Mouse (Mus musculus) layer of hippocampus, adult 18-20 months (tissue): ENCODE data around the gene Acot13. TPM values are rescaled to one million over a fixed set of nuclear protein-coding genes. Genes with fewer than 3 reads are reported as not detected.
"Not testable (repeated sequence)": the region's sequence is repeated elsewhere in the genome, so short reads cannot be mapped to it uniquely, and the experiment has no call there.

Experiments
- DNase-seq, 2 experiments: peaks; one replicate each; pipeline ENCODE4 v3.0.0; 2022; ENCODE audit warnings: low spot score in 2 of 2
- long read RNA-seq: library from polyadenylated mRNA; stranded (forward); transcript quantifications from one replicate; pipeline ENCODE4 v2.0.0, GENCODE M21; 2021
- total RNA-seq, 2 experiments: library from RNA; stranded (reverse); gene quantifications; 2 replicates each; pipeline ENCODE4 v1.2.3; 2021

Gene Acot13
- total RNA-seq, result 100 to 1,000 TPM; 119 to 124 TPM
- long read RNA-seq, transcript Acot13-201 (3 exons, 721 nt), result major isoform, 47 of 76 reads
- long read RNA-seq, partial matches to known transcripts, result 28 of 76 reads
- long read RNA-seq, other reads (novel, unspliced or antisense), result 1 of 76 reads

DNA sequence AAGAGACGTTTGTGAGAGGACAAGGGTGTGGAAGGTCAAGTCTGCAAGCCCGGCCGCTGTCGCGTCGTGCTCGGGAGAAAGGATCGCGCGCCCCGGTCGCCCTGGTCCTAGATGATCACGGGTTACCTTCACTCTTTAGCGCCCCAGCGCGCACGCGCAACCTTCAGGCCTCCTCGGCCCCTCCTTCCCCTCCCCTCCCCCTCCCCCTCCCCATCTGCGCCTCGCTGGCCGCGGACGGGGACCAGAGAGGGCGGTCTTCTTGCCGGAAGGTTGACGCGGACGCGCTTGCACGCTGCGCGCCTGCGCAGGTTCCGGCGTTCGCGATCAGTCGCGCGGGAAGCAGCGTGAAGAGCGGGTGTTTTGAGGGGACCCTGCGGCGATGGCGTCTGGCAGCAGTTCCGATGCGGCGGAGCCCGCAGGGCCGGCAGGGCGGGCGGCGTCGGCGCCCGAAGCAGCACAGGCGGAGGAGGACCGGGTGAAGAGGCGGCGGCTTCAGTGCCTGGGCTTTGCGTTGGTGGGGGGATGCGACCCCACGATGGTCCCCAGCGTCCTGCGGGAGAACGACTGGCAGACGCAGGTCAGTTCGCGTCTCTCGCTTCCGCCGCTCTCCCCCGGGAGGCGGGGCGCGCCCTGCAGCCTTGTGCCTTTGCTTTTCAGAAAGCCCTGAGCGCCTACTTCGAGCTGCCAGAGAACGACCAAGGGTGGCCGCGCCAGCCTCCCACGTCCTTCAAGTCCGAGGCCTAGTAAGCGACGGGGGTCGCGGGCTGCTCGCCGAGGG lies at the start of gene Acot13, which contains the start of gene Tdp2:
Gene Acot13 (minus strand): TSS at position 188 of the 778 bp plus-strand sequence.
Gene Tdp2 (plus strand): TSS at position 327 of the 778 bp plus-strand sequence.
- DNase-seq, result peak; percentile 92 to 93

- no peak for DNase-seq
Observed at GRCm38 (mm10) chr13:24880704-24881103, 49.4 kb upstream of the Acot13 start.

- no peak for DNase-seq
Observed at GRCm38 (mm10) chr13:24880208-24880607, 48.9 kb upstream of the Acot13 start.

GRCm38 (mm10) chr13:24879359-24880040 lies 48.2 kb upstream of the Acot13 start:
- no peak for DNase-seq

- DNase-seq, result no peak
Observed at GRCm38 (mm10) chr13:24868233-24868632, 36.9 kb upstream of the Acot13 start.

GRCm38 (mm10) chr13:24867789-24868188 lies 36.4 kb upstream of the Acot13 start:
- DNase-seq, result no peak

DNA sequence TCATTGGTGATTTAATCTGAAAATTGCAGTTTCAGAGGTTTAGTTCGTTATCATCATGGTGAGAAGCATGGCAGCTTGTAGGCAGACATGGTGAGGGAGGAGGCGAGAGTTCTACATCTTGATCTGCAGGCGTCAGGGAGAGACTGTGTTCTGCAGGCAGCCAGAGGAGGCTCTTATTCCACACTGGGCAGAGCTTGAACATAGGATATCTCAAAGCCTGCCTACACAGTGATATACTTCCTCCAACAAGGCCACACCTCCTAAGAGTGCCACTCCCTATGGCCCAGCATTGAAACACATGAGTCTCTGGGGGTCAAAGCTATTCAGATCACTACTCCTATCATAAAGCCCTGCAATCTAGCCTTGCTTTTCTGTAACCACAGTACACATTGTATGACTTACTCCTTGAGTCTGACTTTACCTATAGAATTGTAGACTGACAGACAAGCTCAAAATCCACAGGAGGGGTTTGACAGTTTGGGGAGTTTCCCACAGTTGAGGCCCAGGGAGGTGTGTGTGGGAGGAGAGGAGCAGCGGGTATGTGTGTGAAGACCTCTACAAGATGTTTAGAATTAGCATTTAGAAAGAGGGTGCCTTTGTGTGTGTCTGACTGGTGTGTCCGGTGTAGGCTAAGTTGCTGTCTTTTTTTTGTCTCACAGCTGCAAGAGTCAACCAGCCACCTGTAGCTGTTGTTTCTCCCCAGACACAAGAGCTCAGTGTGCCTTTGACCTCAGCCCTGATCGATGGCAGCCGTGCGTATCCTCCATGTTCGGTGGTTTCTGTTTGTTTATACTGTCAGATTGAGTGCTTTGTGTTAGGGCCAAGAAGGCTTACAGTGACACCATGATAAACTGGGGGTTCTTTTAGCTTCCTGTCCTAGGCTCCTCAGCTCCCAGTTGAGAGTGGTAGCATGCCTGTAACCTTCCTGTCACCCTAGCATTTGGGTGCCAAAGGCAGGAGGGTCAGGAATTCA lies 35.4 kb upstream of the Acot13 start:
- no peak for DNase-seq

DNA sequence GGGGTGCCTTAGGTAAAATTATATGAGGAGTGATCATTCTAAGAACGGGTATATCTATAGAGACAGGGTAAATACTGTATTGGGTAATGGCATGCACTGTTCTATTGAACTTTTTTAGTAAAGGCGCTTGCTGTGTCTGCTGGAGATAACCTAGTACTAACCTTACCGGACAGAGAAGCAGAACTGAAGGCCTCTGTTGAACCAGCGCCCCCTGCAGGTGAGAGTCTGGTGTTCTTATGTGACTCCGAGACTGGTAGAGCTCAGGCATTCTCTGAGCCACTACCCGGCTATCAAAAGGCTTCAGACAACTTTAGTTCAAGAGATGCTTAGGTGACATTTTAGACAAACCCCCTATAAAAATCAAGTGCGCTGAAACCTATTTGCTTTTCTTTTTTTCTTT lies 31.2 kb upstream of the Acot13 start:
- peak in 1 of 2 experiments; percentile 70 for DNase-seq

DNA sequence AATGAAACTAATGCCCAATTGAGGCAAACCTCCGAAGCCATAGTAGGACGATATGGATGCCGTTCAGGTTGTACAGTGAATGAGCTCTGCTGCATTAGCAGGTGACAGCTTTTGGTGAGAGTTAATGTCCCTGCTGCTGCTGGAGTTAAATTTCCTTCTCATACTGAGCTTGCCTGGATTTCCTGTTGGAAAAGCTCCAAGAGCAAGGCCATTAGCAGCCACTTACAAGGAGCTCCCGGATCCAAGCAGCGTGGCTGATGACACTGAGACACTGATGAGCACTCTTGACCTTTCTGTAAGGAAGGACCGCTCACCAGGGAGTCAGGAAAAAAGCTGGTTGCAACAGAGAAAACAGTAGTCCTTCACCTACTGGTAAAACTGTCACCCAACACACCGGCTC lies 30.7 kb upstream of the Acot13 start:
- DNase-seq, result no peak

- DNase-seq, result no peak
Observed at GRCm38 (mm10) chr13:24861084-24861483, 29.7 kb upstream of the Acot13 start.

- no peak for DNase-seq
Observed at GRCm38 (mm10) chr13:24859115-24859514, 27.8 kb upstream of the Acot13 start.

GRCm38 (mm10) chr13:24852570-24852969 lies 21.2 kb upstream of the Acot13 start:
- no peak for DNase-seq

GRCm38 (mm10) chr13:24851989-24852388 lies 20.6 kb upstream of the Acot13 start:
- DNase-seq, result no peak

- DNase-seq, result no peak
Observed at GRCm38 (mm10) chr13:24849318-24849717, 18.0 kb upstream of the Acot13 start.

DNA sequence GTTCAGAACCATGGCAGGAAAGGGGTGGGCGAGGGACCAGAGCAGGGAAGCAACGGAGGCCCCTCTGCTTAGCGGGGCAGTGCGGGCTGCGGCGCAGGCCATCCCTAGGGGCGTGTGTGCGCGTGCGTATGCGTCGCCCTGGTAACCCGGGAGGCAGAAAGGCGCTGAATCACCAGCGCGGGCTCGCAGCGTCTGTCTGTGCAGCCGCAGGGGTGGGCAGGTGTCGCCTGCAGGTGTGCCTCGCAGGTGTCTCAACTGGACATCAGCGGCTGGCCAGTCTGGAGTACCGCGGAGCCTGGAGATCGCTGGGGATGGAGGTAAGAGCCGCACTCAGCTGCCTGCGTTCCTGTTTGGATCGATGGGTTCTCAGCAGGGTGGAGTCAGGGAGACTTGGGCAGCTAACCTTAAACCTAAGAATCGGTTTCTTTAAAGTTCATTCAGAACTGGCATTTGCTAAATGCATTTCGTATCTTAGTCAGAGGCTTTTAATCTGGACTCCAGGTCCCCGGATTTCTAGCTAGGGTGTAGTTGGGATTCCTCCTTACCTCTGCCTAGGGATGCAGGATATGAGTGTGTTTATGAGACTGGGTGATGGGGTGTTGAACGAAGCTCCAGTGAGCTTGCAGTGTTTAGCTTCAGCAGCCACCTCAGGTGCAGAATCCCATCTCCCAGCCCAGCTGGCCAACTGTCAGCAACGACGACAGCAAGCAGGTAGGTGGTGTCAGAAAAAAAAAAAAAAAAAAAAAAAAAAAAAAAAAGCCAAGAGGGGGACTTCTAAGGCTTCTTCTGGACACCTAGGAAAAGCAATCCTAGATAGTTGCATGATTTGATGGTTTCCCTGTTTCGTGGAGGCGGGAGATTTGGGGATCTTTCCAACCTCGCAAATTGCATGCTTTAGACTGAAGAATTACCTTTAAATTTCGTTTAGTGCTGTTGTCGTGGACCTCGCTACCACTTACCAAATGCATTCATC lies 13.9 kb upstream of the Acot13 start, which contains the start of gene D130043K22Rik:
Gene D130043K22Rik (plus strand): TSS at position 153 of the 973 bp plus-strand sequence.
- peak; percentile 75 to 80 for DNase-seq

DNA sequence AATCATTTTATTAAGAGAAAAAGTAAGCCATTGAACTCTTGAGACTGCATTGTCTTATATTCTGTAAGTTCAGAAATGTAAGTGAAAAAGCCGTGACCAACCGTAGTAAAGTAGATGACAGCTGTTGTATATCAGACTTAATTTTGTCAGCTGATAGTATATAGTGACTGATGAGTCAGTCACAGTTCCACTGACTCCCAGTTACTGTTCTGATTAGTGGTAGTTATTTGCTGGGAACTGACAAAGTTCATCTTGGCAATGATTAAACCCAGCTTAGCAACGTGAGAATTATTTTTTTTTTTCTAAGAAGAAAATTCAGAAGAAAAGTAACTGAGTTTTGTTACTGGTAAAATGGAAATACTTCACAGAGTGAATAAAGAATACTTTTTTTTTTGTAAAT lies 10.4 kb upstream of the Acot13 start:
- DNase-seq, result no peak

DNA sequence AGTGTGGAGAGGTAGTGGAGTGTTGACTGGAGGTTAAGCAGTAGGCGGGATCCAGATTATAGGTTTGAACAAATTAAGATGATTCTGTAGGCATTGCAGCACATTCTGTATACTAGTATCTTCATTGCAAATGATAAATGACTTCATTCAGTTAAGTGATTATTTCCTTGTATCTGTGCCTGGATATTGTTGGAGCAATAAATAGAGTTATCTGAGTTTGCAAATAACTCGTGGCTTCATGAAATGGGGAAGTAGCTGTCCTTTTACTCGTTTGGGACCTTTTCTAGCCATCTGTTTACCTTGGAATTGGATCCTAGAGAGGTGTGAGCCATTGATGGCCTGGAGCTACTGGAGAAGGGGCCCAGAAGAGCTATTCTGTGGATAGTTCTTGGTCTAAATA lies 8.5 kb upstream of the Acot13 start:
- no peak for DNase-seq

DNA sequence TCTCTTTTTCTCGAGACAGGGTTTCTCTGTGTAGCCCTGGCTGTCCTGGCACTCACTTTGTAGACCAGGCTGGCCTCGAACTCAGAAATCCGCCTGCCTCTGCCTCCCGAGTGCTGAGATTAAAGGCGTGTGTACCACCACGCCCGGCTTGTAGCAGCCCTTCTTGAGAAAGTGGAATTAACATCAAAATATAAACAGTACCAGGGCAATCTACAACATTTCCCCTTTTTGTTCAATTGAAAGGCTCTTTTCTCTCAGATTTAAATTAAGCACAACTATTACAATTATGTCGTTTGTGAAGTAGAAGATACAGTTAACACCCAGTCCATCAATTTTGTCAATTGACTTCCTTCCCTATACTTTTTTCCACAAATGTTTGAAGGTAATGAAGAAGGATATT lies 6.4 kb upstream of the Acot13 start:
- DNase-seq, result not testable (repeated sequence)

DNA sequence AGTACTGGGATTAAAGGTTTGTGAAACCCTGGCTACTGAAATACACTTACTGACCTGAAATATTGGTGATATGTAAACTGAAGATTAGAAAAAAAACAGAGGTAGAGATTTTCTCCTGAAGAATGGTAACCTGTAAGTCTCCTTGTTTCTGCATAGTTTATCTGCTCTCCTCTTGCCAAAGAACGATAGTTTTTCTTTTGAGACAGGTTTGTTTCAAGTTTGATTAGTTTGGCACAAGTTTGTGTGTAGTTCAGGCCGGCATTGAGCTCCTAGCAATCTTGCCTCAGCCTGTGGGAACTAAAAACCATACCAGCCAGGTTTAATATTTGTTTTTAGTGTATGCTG lies 1.4 kb upstream of the Acot13 start:
- DNase-seq, result no peak
